In the genomic region with DNA sequence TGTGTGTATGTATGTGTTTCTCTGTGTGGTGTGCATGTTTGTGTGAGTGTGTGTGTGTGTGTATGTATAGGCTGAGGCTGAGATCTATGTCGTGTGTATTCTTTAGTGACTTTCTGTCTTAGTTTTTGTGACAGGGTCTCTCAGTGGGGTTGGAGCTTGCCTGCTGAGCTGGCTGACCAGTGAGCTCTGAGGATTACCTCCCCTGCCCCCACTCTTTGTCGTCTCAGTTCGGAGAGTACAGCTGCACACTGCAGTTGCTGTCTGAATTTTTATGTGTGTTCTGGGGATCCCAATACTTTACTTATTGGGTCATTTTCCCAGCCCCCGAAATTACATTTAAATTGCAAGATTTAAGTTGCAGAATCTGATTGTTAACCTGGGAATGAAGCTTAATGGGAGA, we compare ENCODE assay signal across 36 mouse cellular contexts.
"Had no signal": no experiment of that assay in that cellular context is flagged by ENCODE, and none has a peak within 500 bp of the region (broad histone marks: within the 10 kb centered on the region; RNA-seq: fewer than 3 reads in every experiment).

No protein-coding gene starts in this region.

- H3K27me3 ChIP-seq: heart, embryonic 12.5 days; heart, embryonic 13.5 days; heart, embryonic 15.5 days; hindbrain, embryonic 12.5 days; hindbrain, embryonic 13.5 days; hindbrain, embryonic 15.5 days; intestine, embryonic 15.5 days; kidney, embryonic 15.5 days had no signal

- H3K4me3 ChIP-seq: heart, adult 2 months; heart, embryonic 10.5 days; heart, embryonic 12.5 days; heart, embryonic 13.5 days; heart, embryonic 15.5 days; hindbrain, embryonic 10.5 days; hindbrain, embryonic 12.5 days; hindbrain, embryonic 13.5 days; hindbrain, embryonic 15.5 days; intestine, embryonic 15.5 days; kidney, embryonic 15.5 days; layer of hippocampus, adult 2 months had no signal

- H3K4me1 ChIP-seq: heart, embryonic 10.5 days; heart, embryonic 12.5 days; heart, embryonic 13.5 days; heart, embryonic 15.5 days; hindbrain, embryonic 10.5 days; hindbrain, embryonic 12.5 days; hindbrain, embryonic 15.5 days; intestine, embryonic 15.5 days; kidney, embryonic 15.5 days had no signal

- DNase-seq: heart, adult 2 months; heart, postnatal 10 days; heart, postnatal 14 days; heart, postnatal 36 days; heart, postnatal 4 days; kidney, adult 11 months; kidney, adult 18-20 months; kidney, adult 2 months; kidney, adult 8-10 months; kidney, adult 9 months; kidney, postnatal 10 days; kidney, postnatal 14 days; kidney, postnatal 25 days; kidney, postnatal 36 days; kidney, postnatal 4 days; layer of hippocampus, adult 9-11 months; layer of hippocampus, postnatal 36 days had no signal

- H3K9me3 ChIP-seq: heart, embryonic 10.5 days; heart, embryonic 12.5 days; heart, embryonic 13.5 days; heart, embryonic 15.5 days; hindbrain, embryonic 10.5 days; hindbrain, embryonic 12.5 days; hindbrain, embryonic 13.5 days; hindbrain, embryonic 15.5 days; intestine, embryonic 15.5 days; kidney, embryonic 15.5 days had no signal

- ATAC-seq: hindbrain, embryonic 16.5 days; hindbrain, postnatal 0 days; inflammation-experienced regulatory T-cells, adult 6 months; intestine, embryonic 15.5 days; intestine, embryonic 16.5 days; intestine, postnatal 0 days had no signal

- H3K36me3 ChIP-seq: heart, embryonic 10.5 days; heart, embryonic 12.5 days; heart, embryonic 13.5 days; heart, embryonic 15.5 days; hindbrain, embryonic 10.5 days; hindbrain, embryonic 12.5 days; hindbrain, embryonic 13.5 days; hindbrain, embryonic 15.5 days; intestine, embryonic 15.5 days; kidney, embryonic 15.5 days had no signal

- H3K27ac ChIP-seq: heart, adult 2 months; heart, embryonic 10.5 days; heart, embryonic 13.5 days; heart, embryonic 15.5 days; hindbrain, embryonic 10.5 days; hindbrain, embryonic 12.5 days; hindbrain, embryonic 13.5 days; hindbrain, embryonic 14.5 days; hindbrain, embryonic 15.5 days; hindbrain, postnatal 0 days; intestine, embryonic 15.5 days; kidney, embryonic 15.5 days; kidney, postnatal 0 days; layer of hippocampus, adult 2 months had no signal

- H3K9ac ChIP-seq: heart, embryonic 12.5 days; heart, embryonic 13.5 days; heart, embryonic 15.5 days; hindbrain, embryonic 12.5 days; hindbrain, embryonic 13.5 days; hindbrain, embryonic 14.5 days; hindbrain, embryonic 15.5 days; intestine, embryonic 15.5 days; kidney, embryonic 15.5 days had no signal

- H3K4me2 ChIP-seq: heart, embryonic 11.5 days; heart, embryonic 12.5 days; heart, embryonic 13.5 days; heart, embryonic 15.5 days; hindbrain, embryonic 12.5 days; hindbrain, embryonic 13.5 days; hindbrain, embryonic 14.5 days; hindbrain, embryonic 15.5 days; intestine, embryonic 15.5 days; kidney, embryonic 15.5 days had no signal
